Mouse (Mus musculus): ENCODE measurements around the gene Slc2a8. TPM values are rescaled to one million over a fixed set of nuclear protein-coding genes. Genes with fewer than 3 reads are reported as not detected.
A peak's percentile ranks its signal among the peaks of the same experiment; 100 is the strongest.
"Not testable (repeated sequence)": the region's sequence is repeated elsewhere in the genome, so short reads cannot be mapped to it uniquely, and the experiment has no call there.

Slc2a8 gene
- 10 to 100 TPM; 19.1 to 21.7 TPM for total RNA-seq (2021)
- long read RNA-seq, experiment 1, transcript Slc2a8-201 (10 exons, 2,108 nt), result major isoform, 17 of 32 reads
- long read RNA-seq, experiment 1, partial matches to known transcripts, result 0 of 32 reads
- long read RNA-seq, experiment 1, other reads (novel, unspliced or antisense), result 15 of 32 reads
- long read RNA-seq, experiment 2, transcript Slc2a8-201 (10 exons, 2,108 nt), result major isoform, 24 of 44 reads
- long read RNA-seq, experiment 2, partial matches to known transcripts, result 4 of 44 reads
- long read RNA-seq, experiment 2, other reads (novel, unspliced or antisense), result 15 of 44 reads

DNA sequence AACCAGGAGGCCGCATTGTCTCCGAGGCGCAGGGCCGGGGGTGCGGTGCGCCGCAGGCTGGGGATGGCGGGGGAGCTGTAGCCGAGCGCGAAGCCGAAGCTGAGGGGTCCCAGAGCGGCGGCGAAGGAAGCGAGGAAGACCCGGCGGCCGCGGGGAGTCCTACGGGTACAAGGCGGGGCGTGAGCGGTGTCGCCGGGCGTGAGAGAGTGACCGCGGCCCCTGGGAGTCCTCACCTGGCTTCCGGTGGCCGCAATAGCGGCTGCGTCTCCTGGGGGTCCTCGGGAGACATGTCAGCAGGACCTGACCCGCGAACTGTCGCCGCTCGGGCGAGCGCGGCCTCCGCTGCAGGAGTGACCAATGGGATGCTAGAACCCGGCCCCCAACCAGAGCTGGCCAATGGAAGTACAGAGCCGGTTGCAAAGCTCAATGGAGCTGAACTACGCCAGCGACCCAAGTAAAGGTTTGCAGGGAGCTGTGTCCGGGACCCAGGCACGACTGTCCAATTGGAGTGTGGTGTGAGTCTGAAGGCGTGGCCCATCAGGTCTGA, at the start of gene Slc2a8:
TSS of gene Slc2a8 (minus strand) at position 359 of the 547 bp plus-strand sequence.
- H3K4me3 ChIP-seq, result peak within 1 kb of the TSS; percentile 98
- DNase-seq (ENCODE audit: low spot score in 2 of 2), result peak; percentile 86 to 95

DNA sequence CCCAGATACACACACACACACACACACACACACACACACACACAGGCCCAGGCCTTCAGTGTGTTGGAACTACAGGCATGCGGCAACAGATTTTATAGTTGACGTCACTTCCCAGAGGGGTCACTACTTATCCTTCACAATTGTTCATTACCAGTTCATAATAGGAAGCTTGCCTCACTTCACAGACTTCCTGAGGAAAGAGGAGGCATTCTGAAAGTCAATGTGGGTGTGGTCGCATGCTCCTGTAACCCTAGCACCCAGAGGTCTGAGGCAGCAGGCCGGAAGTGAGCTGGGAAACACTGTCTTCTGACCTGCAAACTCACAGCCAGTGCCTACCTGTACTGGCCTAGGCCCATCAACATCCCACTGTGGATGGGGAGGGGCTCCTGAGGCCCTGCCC, 43.2 kb upstream of the Slc2a8 start:
- Histone ChIP-seq H3K4me3 (no peak overlapping the region), H3K27ac (no peak overlapping the region)
- TF ChIP-seq CTCF (conservative IDR thresholded peaks at IDR 0.05), result no peak
- no peak for DNase-seq (ENCODE audit: low spot score in 2 of 2)

More for the DNA sequence above, at the start of gene Slc2a8:
- H3K27ac ChIP-seq, result peak within 1 kb of the TSS; percentile 88
- no peak for TF ChIP-seq CTCF (conservative IDR thresholded peaks at IDR 0.05)

DNA sequence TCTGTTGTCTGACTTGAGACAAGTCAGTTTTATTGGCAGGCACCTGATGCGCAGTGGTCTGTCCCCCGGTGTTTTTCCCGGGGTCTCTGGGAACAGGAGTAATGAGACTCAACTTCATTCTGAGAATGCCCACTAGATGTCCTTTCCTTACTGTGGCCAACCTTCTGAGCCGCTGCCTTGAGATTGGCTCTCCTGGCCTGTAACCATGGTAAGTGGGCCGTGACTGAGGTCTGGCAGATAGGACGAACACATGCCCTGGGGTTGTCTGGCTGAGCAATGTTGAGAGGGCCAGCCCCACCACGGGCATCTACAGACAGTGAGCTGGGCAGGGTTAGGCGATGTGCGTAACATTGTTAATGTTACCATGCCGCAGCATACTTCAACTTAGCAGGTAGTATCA, 42.7 kb upstream of the Slc2a8 start:
- TF ChIP-seq CTCF (conservative IDR thresholded peaks at IDR 0.05), result peak; percentile 62
- no peak overlapping the region for H3K27ac ChIP-seq
- DNase-seq (ENCODE audit: low spot score in 2 of 2), result no peak
- no peak overlapping the region for H3K4me3 ChIP-seq

DNA sequence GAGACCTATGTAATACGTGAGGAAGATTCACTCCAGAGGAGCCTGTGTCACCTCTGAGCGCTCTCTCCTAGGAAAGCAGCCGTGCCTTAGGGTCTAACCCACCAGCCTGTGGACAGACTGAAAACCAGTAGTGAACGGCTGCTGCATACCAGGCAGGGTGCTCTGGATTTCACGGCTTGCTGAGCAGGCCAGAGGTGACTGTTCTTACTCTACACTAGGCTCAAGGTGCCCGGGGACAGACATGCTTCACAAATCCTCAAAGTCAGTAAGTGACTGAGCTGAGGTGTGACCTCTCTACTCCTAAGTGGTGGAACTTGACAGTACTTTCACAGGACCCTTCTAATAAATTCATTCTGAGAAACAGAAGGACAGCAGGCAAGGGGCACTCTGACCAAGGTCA, 41.0 kb upstream of the Slc2a8 start:
- Histone ChIP-seq H3K27ac (no peak overlapping the region), H3K4me3 (no peak overlapping the region)
- no peak for TF ChIP-seq CTCF (conservative IDR thresholded peaks at IDR 0.05)
- no peak for DNase-seq (ENCODE audit: low spot score in 2 of 2)

DNA sequence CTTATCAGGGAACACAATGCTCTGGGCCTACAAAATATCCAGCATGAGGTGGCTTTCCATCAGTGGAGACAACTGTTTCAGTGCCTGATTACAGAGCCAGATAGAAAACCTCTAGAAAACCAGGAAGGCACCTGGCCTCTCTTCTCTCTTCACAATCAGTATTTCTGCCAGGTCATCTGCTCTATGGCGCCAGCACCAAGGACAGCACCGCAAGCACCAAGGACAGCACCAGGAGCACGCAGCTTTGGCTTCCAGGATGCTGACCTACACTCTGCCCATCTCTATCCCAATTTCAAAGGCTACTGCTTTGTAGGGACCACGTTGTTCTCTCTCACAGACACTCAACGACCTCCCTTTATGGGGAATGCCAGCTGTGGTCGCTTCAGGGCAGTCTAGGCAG, 36.1 kb upstream of the Slc2a8 start:
- Histone ChIP-seq H3K27ac (no peak overlapping the region), H3K4me3 (no peak overlapping the region)
- no peak for TF ChIP-seq CTCF (conservative IDR thresholded peaks at IDR 0.05)
- DNase-seq (ENCODE audit: low spot score in 2 of 2), result no peak

DNA sequence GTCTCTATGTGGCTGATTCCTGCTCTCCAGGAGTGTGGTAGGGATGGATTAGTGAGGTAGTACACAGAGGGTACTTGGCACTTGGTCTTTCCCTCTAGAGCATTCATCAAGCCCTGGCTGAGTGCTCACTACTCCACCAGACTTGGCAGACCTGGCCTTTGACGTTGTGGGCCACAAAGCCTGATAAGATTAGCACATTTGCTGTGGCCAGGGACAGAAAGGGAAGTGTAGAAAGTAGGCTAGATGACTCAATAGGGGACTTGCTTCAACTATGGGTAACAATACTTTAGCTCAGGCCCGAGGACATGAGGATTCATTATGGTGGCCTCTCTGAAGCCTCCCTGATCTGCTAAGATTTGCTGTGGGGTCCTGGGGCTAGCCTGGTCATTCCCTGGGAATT, 35.3 kb upstream of the Slc2a8 start:
- Histone ChIP-seq H3K27ac (no peak overlapping the region), H3K4me3 (no peak overlapping the region)
- no peak for DNase-seq (ENCODE audit: low spot score in 2 of 2)
- TF ChIP-seq CTCF (conservative IDR thresholded peaks at IDR 0.05), result no peak

DNA sequence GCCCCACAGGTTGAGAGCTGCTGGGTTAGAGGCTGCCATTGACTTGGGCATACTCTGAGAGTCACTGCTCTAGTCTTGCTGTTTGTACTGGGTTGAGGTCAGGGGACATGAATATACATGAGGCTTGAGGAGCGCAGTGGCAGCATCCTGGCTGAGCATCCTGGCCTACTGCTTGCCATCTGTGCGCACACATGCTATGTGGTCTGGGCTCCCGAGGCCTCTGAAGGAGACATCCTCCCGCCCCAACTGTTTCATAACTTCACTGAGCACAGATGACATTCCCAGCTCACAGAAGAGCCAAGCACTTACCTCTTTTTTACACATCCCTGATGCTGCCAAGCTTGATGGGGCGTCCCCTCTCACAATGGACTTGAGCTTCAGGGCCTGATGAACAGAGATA, 33.0 kb upstream of the Slc2a8 start:
- H3K27ac ChIP-seq, result no peak overlapping the region
- peak; percentile 28 to 52 for DNase-seq (ENCODE audit: low spot score in 2 of 2)
- TF ChIP-seq CTCF (conservative IDR thresholded peaks at IDR 0.05), result no peak
- no peak overlapping the region for H3K4me3 ChIP-seq

DNA sequence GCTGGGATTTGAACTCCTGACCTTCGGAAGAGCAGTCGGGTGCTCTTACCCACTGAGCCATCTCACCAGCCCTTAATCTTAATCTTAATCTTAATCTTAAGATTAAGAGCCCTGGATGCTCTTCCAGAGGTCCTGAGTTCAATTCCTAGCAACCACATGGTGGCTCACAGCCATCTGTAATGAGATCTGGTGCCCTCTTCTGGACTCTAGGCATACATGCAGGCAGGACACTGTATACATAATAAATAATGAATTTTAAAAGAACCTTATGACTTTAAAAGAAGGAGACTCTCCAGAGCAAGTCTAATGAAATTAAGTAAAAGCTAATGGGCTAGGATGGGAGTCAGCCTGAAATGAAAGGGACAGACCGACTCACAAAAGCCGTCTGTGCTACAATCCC, 27.2 kb upstream of the Slc2a8 start:
- not testable (repeated sequence) for H3K27ac ChIP-seq; DNase-seq (ENCODE audit: low spot score in 2 of 2); H3K4me3 ChIP-seq
- TF ChIP-seq CTCF (conservative IDR thresholded peaks at IDR 0.05), result peak; percentile 72

DNA sequence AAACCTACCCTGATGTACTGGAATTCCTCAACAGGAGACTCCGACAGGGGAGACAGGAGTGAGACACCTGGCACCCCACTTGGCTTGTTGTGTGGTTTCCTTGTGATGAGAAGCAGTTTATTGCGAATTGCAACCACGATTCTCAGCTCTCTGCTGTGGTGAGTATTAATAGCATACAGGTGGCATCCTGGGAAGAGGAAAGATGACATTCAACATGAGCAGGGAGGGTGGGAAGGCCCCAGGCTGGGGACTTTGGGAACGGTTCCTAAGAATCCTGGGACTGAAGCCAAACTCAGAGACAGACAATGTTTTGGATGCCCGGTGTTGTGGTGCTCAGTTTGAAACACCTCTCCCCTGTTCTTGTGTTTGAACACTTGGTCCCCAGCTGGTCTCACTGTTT, 23.2 kb upstream of the Slc2a8 start:
- DNase-seq (ENCODE audit: low spot score in 2 of 2), result peak; percentile 37 to 40
- Histone ChIP-seq H3K27ac (no peak overlapping the region), H3K4me3 (no peak overlapping the region)
- no peak for TF ChIP-seq CTCF (conservative IDR thresholded peaks at IDR 0.05)

DNA sequence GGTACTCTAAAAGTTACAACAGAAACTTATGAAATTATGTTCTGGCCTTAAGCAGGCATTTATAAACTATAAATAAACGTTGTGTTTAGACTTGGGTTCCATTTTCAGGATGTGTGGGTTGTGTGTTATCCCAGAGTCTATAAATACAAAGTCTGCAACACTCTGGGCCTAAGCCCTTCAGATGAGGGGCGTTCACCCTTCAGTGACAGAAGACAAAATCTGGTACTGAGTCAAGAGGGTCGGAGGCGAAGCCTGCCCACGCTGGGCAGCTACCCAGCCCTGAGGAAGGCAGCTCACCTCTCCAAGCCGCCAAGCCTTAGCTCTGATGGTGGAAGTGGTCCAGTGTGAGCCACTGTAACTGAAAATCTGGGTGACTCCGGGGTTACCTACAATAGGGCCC, 20.3 kb upstream of the Slc2a8 start:
- no peak for DNase-seq (ENCODE audit: low spot score in 2 of 2)
- Histone ChIP-seq H3K27ac (no peak overlapping the region), H3K4me3 (no peak overlapping the region)
- TF ChIP-seq CTCF (conservative IDR thresholded peaks at IDR 0.05), result no peak

DNA sequence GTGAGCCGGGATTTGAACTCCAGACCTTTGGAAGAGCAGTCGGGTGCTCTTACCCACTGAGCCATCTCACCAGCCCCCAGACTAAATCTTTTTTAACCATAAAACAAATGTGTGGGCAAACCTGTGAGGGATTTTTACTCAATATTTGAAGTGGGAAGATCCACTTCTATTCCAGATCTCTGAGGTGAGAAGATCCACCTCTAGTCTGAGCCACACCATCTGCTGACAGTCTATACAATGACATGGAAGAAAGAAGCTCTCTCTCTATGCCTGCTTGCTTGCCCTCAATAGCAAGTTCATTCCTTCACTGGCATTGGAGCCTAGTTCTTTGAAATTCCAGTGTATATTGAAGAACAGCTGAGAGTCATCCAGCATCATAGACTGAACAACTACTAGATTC, 17.9 kb upstream of the Slc2a8 start:
- DNase-seq (ENCODE audit: low spot score in 2 of 2), result no peak
- TF ChIP-seq CTCF (conservative IDR thresholded peaks at IDR 0.05), result no peak
- no peak overlapping the region for H3K4me3 ChIP-seq
- H3K27ac ChIP-seq, result no peak overlapping the region

DNA sequence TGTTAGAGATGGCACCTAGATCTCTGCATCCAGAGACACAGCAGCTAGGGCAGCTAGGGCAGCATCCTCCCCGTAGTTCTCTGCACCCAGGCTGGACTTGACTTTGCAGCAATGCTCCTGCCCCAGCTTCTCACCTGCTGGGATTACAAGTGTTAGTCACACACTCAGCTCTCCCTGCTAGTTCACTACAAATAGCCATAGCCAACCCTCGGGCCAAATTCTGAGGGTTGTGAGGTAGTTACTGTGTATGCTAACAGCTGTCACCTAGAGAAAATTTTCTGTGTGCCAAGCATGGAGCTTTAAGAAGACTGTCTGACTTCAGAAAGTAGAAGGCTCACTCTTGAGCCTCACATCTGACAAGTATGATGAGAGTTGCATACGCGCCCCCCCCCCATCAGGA, 15.9 kb upstream of the Slc2a8 start:
- H3K4me3 ChIP-seq, result no peak overlapping the region
- TF ChIP-seq CTCF (conservative IDR thresholded peaks at IDR 0.05), result no peak
- H3K27ac ChIP-seq, result no peak overlapping the region
- no peak for DNase-seq (ENCODE audit: low spot score in 2 of 2)

DNA sequence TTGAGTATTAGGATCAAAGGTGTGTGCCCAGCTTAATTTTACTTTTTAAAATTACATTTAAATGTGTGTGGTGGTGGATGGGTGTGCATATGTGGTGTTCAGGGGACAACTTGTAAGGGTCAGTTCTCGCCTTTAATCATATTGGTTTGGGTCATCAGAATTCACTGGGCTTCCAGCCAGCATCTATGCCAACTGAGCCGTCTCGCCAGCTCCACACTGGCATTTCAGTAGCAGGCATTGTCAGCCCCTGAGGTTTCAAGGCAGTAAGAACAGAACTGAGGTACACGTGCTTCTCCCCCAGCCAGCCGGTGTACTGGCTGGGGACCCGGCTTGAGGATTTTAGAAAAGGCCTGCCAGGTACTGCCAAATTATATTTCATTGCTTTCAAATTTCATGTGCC, 15.2 kb upstream of the Slc2a8 start:
- H3K27ac ChIP-seq, result no peak overlapping the region
- TF ChIP-seq CTCF (conservative IDR thresholded peaks at IDR 0.05), result no peak
- no peak overlapping the region for H3K4me3 ChIP-seq
- DNase-seq (ENCODE audit: low spot score in 2 of 2), result no peak

DNA sequence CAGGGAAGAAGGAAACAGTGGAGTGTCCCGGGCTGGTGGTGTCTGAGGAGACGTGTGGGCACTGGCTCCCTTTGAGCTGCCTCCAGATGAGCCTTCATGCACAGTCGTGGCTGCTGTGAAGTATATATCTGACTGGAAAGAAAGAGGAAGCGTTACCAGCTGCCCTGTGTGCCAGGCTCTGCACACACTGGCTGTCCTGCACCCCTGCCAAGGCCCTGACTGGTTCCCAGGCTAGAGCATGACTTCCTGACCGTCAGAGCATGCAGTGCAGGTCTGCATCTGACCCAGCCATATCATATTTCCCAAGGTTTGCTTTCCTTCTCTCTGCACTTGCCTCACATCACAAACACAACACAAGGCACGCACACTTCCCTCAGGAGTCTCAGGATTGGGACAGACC, 10.2 kb upstream of the Slc2a8 start:
- Histone ChIP-seq H3K27ac (peak overlapping the region; percentile 28; the same call in 1 of the 2 replicates), H3K4me3 (no peak overlapping the region)
- DNase-seq (ENCODE audit: low spot score in 2 of 2), result no peak
- TF ChIP-seq CTCF (conservative IDR thresholded peaks at IDR 0.05), result no peak

Measured in layer of hippocampus, adult 2 months (tissue).